Mouse (Mus musculus) neural tube, embryonic 15.5 days (tissue): Measurements from ENCODE around the gene Pigu. TPM values are rescaled to one million over a fixed set of nuclear protein-coding genes. Genes with fewer than 3 reads are reported as not detected.

ENCODE experiments used
- ATAC-seq: fragments of 200-750 bp; cut with Nextera tagmentation; 2 replicates; pipeline ENCODE4 v1.8.0; 2017; ENCODE audit warnings: mild to moderate bottlenecking, moderate TSS enrichment, moderate library complexity; ENCODE audit not compliant: low FRiP score
- H3K27ac ChIP-seq: fragments of 300-500 bp; sonication (generic); replicated peaks from 2 replicates; pipeline ENCODE4 v1.5.1; 2015; ENCODE audit warnings: mild to moderate bottlenecking, inconsistent platforms
- H3K27me3 ChIP-seq: fragments of 300-500 bp; sonication (generic); replicated peaks from 2 replicates; pipeline ENCODE4 v1.6.1; 2015; ENCODE audit warnings: inconsistent platforms
- H3K36me3 ChIP-seq: fragments of 300-500 bp; sonication (generic); 2 replicates; pipeline ENCODE4 v1.6.1; 2015; ENCODE audit warnings: inconsistent platforms
- H3K4me1 ChIP-seq: fragments of 300-500 bp; sonication (generic); 2 replicates; pipeline ENCODE4 v1.6.1; 2015; ENCODE audit warnings: inconsistent platforms
- H3K4me2 ChIP-seq: fragments of 300-500 bp; sonication (generic); 2 replicates; pipeline ENCODE4 v1.6.1; 2015; ENCODE audit warnings: inconsistent platforms, mild to moderate bottlenecking, moderate library complexity
- H3K4me3 ChIP-seq: fragments of 300-500 bp; sonication (generic); replicated peaks from 2 replicates; pipeline ENCODE4 v1.5.1; 2015; ENCODE audit warnings: mild to moderate bottlenecking, inconsistent platforms
- H3K9ac ChIP-seq: fragments of 300-500 bp; sonication (generic); replicated peaks from 2 replicates; pipeline ENCODE4 v1.6.1; 2015; ENCODE audit warnings: mild to moderate bottlenecking, inconsistent platforms
- H3K9me3 ChIP-seq: fragments of 300-500 bp; sonication (generic); replicated peaks from 2 replicates; pipeline ENCODE4 v1.6.1; 2016; ENCODE audit warnings: inconsistent platforms
- WGBS: fragments of 180-500 bp; shearing (Covaris S2); methylation state at CpG from one replicate; pipeline ENCODE4 v1.1.7; 2015; ENCODE audit warnings: mixed read lengths; 5-methylcytosine and 5-hydroxymethylcytosine counted together
- polyA plus RNA-seq: library from polyadenylated mRNA; unstranded; fragments of >200 nt; fragmentation: Nextera tagmentation; extraction: Ambion mirVana; gene quantifications from 2 replicates; pipeline ENCODE4 v1.2.1, GENCODE M21; 2015

Pigu gene
- polyA plus RNA-seq, 1 experiment from 2014 or later = 57.4 TPM

DNA sequence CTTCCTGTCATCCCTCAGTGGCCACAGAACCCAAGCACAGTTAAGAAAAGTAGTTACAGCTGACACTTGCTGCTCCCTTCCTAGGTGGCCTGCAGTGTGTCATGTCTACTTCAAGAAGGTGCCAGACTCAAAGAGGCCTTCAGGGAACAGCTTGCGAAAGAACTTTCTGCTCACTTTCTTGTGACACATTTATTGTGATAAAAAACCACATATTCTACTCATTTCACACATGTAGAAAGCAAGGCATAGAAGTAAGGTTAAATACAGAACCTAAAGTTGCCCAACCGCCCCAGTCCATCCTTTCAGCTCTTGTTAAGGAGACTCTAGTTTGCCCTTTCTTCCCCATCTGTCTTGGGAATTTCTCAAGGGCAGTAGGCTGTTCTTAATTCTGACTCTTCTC lies 38.6 kb downstream of the Pigu start:
- Histone ChIP-seq H3K9ac (no peak overlapping the region), H3K4me1 (no peaks in the 10 kb centered on the region), H3K9me3 (no peaks in the 10 kb centered on the region), H3K4me2 (no peak overlapping the region), H3K27me3 (no peaks in the 10 kb centered on the region), H3K36me3 (peaks cover 27% of the 10 kb centered on the region), H3K27ac (no peak overlapping the region), H3K4me3 (no peak overlapping the region)
- WGBS = 94% methylated on average over 2 of the region's 2 CpGs
- ATAC-seq = no peak

DNA sequence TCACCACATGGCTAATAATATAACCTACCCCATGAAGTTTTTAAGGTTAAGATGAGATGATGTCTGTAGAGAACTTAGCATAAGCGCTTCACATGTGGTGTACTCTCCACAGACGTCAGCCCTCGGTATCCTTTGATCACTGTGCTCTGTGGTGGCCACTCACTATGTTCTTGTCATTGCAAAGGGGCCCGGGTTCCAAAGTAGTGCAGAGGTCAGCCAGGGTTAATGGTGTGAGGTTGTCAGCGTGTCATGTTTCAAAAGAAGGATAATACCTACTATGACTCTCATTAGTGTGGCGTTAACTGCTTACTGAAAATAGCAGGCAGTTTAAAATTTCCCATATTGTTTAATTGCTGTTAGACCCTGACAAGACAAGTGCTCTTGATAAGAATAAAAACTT lies 43.6 kb downstream of the Pigu start:
- 62% methylated on average over 6 of the region's 6 CpGs for WGBS
- Histone ChIP-seq H3K9me3 (no peaks in the 10 kb centered on the region), H3K9ac (no peak overlapping the region), H3K4me1 (peaks cover 6% of the 10 kb centered on the region), H3K27ac (no peak overlapping the region), H3K27me3 (no peaks in the 10 kb centered on the region), H3K36me3 (peaks cover 18% of the 10 kb centered on the region), H3K4me3 (no peak overlapping the region), H3K4me2 (no peak overlapping the region)
- ATAC-seq = no peak

DNA sequence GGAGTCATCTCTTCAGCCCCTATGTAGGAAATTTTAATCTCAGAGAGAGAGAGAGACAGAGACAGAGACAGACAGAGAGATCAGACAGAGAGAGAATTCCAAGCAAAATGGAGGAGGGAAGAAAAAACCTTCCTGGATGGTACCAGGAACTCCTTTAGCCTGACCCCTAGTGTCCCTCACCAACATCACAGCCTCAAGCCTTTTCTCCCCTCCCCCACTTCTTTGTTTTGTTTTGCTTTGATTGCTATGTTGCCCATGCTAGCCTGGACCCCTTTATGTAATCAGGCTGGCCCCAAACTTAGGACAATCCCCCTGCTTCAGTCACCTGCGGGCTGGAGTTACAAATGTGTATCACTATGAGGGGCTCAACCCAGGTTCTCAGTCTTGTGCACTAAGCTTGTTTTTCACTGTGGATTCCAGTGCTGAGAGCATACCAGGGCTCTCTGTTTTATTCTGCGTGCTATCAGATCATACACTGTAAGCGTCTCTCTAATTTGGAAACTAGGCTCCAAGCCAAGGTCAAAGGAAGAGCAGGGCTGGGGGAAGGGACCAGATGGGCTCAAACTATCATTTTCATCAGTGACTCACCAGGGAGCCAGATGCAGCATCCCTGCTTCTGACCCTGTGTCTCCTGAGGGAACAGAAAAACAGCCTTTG lies 48.2 kb downstream of the Pigu start:
- no peaks in the 10 kb centered on the region for H3K9me3 ChIP-seq
- no peak overlapping the region for H3K4me3 ChIP-seq
- no peak overlapping the region for H3K27ac ChIP-seq
- WGBS = 32% methylated on average over 3 of the region's 3 CpGs
- H3K4me2 ChIP-seq = no peak overlapping the region
- H3K27me3 ChIP-seq = no peaks in the 10 kb centered on the region
- H3K36me3 ChIP-seq = peaks cover 29% of the 10 kb centered on the region
- no peak overlapping the region for H3K9ac ChIP-seq
- peaks cover 6% of the 10 kb centered on the region for H3K4me1 ChIP-seq
- no peak for ATAC-seq

DNA sequence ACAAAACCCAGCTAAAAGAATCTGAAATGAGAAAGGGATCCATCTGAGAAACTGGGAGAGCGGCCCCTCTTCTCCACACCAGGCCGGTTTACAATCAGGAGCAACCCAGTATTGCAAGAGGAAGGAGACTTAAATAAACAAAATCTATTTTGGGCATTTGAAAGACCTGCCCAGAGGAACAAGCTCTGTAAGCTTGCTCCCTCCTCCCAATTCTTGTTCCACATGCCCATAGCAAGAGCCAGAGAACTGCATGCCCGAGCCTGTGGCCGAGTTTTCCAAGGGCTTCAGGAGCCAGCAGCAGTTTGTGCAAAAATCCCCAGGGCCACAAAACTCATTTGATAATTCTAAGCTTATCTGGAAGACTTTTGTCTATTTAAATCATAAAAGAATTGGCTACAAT lies 57.7 kb downstream of the Pigu start:
- H3K9me3 ChIP-seq = no peaks in the 10 kb centered on the region
- no peak for ATAC-seq
- no peaks in the 10 kb centered on the region for H3K4me1 ChIP-seq
- no peak overlapping the region for H3K4me2 ChIP-seq
- no peak overlapping the region for H3K27ac ChIP-seq
- 89% methylated on average over 4 of the region's 4 CpGs for WGBS
- H3K4me3 ChIP-seq = no peak overlapping the region
- no peaks in the 10 kb centered on the region for H3K27me3 ChIP-seq
- no peak overlapping the region for H3K9ac ChIP-seq
- H3K36me3 ChIP-seq = peaks cover 70% of the 10 kb centered on the region

DNA sequence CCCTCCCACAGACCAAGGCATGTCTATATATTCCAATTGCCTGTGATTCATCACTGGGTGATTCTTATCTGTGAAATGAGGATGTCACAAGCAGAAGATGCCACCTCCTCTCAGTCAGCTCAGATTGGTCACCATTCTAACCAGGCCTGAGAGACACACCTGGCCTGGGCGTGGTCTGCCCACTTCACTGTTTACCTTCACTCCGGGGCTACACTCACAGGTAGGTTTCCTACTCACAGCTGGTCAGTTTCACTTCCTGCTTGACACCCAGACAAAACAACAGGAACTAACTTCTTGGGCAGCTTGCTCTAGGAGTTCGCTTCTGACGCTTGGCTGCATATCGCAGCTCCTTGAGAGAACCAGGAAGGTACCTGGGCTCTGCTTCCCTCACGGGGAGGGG lies 61.8 kb downstream of the Pigu start:
- ATAC-seq = no peak
- Histone ChIP-seq H3K4me3 (no peak overlapping the region), H3K27me3 (no peaks in the 10 kb centered on the region), H3K4me1 (no peaks in the 10 kb centered on the region), H3K36me3 (peaks cover 86% of the 10 kb centered on the region), H3K9ac (no peak overlapping the region), H3K4me2 (no peak overlapping the region), H3K9me3 (no peaks in the 10 kb centered on the region), H3K27ac (no peak overlapping the region)
- WGBS = 95% methylated on average over 6 of the region's 6 CpGs

DNA sequence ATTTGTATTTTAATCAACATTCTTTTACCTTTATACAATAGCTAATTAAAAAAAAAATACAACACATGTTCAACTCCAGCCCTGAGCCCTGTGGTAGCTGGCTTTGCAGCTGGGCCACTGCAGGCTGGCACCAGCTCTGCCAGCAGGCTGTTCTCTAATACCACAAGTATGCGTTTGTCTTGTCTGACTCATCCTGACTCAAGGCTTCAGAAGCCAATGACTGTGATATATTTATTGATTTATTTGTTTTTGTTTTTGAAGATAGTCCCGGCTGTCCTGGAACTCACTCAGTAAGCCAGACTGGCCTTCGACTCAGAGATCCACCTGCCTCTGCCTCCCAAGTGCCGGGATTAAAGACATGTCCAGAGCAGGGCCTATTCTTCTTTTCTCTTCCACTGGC lies 63.3 kb downstream of the Pigu start:
- Histone ChIP-seq H3K9ac (no peak overlapping the region), H3K4me1 (no peaks in the 10 kb centered on the region), H3K27ac (no peak overlapping the region), H3K4me2 (no peak overlapping the region), H3K36me3 (peaks cover 85% of the 10 kb centered on the region), H3K27me3 (no peaks in the 10 kb centered on the region), H3K4me3 (no peak overlapping the region), H3K9me3 (no peaks in the 10 kb centered on the region)
- ATAC-seq = no peak
- WGBS = 98% methylated on average over 4 of the region's 4 CpGs

DNA sequence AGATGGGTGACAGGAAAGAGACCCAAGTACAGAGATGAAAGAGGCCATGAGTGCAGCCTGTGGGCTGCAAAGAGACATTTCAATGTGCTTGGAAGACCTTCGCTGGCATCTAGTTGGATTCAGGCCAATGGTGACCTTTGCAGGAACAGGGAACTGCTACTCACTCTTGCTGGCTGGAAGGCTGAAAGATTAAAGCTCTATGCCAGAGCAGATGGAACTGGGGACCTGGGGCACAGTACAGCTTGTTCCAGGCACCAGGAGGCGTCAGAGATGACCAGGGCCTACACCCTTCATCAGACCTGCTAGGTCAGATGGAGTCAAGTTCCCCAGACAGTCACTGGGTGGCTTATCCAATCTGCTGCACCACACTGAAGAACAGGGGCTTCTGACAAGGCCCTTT lies 63.8 kb downstream of the Pigu start:
- Histone ChIP-seq H3K27ac (no peak overlapping the region), H3K4me1 (no peaks in the 10 kb centered on the region), H3K27me3 (no peaks in the 10 kb centered on the region), H3K36me3 (peaks cover 80% of the 10 kb centered on the region), H3K9ac (no peak overlapping the region), H3K9me3 (no peaks in the 10 kb centered on the region), H3K4me2 (no peak overlapping the region), H3K4me3 (no peak overlapping the region)
- 83% methylated on average over 2 of the region's 2 CpGs for WGBS
- no peak for ATAC-seq

DNA sequence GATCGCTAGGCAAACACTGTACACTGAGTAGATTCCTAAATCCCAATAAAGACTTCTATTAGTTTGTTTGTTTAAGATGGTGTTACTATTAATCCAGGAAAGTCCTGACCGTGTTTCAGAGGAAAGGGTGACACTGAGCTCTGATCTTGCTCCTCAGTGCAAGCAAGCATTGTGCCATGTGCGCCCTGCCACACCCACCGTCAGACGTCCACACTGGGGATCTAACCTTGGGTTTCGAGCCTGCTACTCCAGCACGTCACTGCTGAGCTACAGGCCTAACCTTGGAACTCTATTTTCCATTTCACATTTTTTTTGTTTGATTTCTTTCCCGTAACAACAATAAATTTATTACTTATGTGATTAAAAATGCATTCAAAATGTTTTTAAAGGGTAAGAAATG lies 67.2 kb downstream of the Pigu start:
- Histone ChIP-seq H3K27ac (no peak overlapping the region), H3K9me3 (no peaks in the 10 kb centered on the region), H3K4me1 (no peaks in the 10 kb centered on the region), H3K36me3 (peaks cover 53% of the 10 kb centered on the region), H3K9ac (no peak overlapping the region), H3K4me2 (no peak overlapping the region), H3K27me3 (no peaks in the 10 kb centered on the region), H3K4me3 (no peak overlapping the region)
- 93% methylated on average over 8 of the region's 8 CpGs for whole genome bisulfite sequencing
- no peak for ATAC-seq

DNA sequence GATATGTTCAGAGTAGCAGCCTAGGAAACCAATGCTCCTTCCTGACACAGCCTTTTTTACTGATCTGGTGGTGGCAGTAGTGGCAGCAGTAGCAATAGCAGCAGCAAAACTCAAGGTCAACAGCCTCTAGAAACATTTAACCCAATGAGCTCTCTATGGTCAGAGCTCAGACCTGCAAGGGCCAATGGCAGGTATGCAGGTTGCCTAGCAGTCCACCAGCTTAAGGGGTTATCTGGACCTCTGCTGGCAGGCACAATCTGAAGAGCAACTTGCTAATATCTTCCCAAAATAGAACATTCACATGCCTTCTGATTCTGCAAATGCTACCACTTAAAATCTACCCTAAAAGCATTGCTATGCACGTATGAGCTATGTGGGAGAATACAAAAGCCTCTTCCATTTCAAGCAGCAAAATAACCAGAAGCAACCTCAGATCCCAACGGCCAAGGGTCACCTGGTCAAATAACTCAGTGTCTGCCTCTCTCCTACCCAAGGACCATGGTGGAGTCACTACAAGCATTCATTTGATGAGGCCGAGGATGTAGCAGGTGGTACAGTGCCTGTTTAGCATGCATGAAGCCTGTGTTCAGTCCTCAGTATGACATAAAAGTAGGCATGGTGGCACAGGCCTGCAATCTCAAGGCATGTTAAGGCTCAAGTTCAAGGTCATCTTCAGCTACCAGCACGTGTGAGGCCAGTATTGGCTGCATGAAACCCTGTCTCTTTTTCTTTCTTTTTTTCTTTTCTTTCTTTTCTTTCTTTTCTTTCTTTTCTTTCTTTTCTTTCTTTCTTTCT lies 69.6 kb downstream of the Pigu start:
- Histone ChIP-seq H3K4me3 (no peak overlapping the region), H3K36me3 (peaks cover 38% of the 10 kb centered on the region), H3K27me3 (no peaks in the 10 kb centered on the region), H3K4me1 (no peaks in the 10 kb centered on the region), H3K9me3 (no peaks in the 10 kb centered on the region), H3K27ac (no peak overlapping the region), H3K9ac (no peak overlapping the region), H3K4me2 (no peak overlapping the region)
- ATAC-seq = no peak
- WGBS = 89% methylated on average over 4 of the region's 4 CpGs

DNA sequence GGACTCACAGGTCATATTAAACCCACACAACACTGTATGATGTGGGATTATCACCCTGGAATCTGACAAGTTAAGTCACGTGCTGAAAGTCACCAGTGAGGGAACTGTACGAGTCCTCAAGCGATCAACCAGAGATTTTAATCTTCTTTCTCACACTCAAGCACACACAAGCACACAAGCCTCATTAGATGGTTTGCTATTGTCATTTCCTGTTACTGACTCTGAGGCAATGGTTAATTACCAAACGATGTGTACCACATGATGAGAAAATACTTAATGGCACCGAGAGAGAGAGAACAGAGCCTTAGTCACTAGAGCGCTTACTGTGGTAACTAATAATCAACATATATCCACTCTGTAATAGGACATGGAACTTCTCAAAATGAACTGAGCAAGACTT lies 71.5 kb downstream of the Pigu start:
- H3K4me2 ChIP-seq = no peak overlapping the region
- no peaks in the 10 kb centered on the region for H3K4me1 ChIP-seq
- 77% methylated on average over 6 of the region's 6 CpGs for WGBS
- no peak overlapping the region for H3K4me3 ChIP-seq
- H3K27me3 ChIP-seq = no peaks in the 10 kb centered on the region
- peaks cover 20% of the 10 kb centered on the region for H3K36me3 ChIP-seq
- no peaks in the 10 kb centered on the region for H3K9me3 ChIP-seq
- ATAC-seq = no peak
- no peak overlapping the region for H3K9ac ChIP-seq
- no peak overlapping the region for H3K27ac ChIP-seq

DNA sequence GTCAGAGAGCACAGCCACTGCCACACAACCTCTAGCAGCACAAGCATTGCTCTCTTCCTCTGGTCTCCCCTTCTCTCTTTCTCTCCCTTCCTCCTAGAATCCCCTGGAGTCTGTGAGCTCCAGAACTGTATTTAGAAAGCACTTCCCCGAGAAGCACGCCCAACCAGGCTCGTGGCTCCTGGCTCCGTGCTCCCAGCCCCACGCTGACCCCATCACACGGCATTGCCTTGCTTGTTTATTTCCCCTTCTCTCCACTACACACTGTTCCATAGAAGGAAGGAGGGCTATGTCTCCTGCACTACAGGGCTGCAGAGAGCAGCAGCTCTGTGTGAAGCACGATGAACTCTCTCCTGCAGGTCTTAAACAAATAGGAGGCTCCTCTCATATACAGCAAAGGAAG lies 72.6 kb downstream of the Pigu start:
- Histone ChIP-seq H3K9ac (no peak overlapping the region), H3K9me3 (no peaks in the 10 kb centered on the region), H3K27ac (no peak overlapping the region), H3K36me3 (peaks cover 16% of the 10 kb centered on the region), H3K4me3 (no peak overlapping the region), H3K4me1 (no peaks in the 10 kb centered on the region), H3K4me2 (no peak overlapping the region), H3K27me3 (no peaks in the 10 kb centered on the region)
- WGBS = 86% methylated on average over 7 of the region's 7 CpGs
- no peak for ATAC-seq

DNA sequence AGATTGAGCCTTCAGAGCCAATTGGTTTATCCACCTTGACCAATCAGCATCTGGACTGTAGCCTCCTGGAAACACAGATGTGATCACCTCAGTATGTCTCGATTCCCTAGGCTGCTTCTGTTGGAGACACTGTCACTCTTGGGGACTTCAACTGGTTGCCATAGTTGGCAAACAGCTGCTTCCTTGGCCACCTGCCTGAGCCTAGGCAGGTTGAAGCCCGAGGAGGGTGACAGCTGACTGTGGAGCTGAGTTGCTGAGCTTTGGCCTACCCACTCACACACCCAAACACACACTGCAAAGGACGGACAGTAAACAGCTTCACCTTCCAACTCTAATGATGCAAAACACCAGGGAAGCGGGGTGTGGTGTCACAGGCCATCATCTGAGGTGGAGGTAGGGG lies 73.4 kb downstream of the Pigu start:
- H3K36me3 ChIP-seq = peaks cover 18% of the 10 kb centered on the region

More for the DNA sequence above, 73.4 kb downstream of the Pigu start:
- no peak for ATAC-seq
- no peaks in the 10 kb centered on the region for H3K9me3 ChIP-seq
- no peaks in the 10 kb centered on the region for H3K27me3 ChIP-seq
- 89% methylated on average over 4 of the region's 4 CpGs for WGBS
- H3K27ac ChIP-seq = no peak overlapping the region
- H3K4me3 ChIP-seq = no peak overlapping the region
- no peaks in the 10 kb centered on the region for H3K4me1 ChIP-seq
- H3K4me2 ChIP-seq = no peak overlapping the region
- H3K9ac ChIP-seq = no peak overlapping the region
